Mouse (Mus musculus) E14TG2a.4 (cell line): ENCODE data around the gene Mgarp.

Experiments
- H3K27me3 ChIP-seq: 2 replicates; pipeline ENCODE4 v1.6.1; 2014; ENCODE audit warnings: low read length, control low read depth; ENCODE audit not compliant: insufficient read depth
- H3K36me3 ChIP-seq: 2 replicates; pipeline ENCODE4 v1.6.1; 2014; ENCODE audit warnings: low read length, control low read depth; ENCODE audit not compliant: insufficient read depth
- H3K4me1 ChIP-seq: replicated peaks from 2 replicates; pipeline ENCODE4 v1.6.1; 2014; ENCODE audit warnings: low read depth, low read length, control low read depth
- H3K4me3 ChIP-seq: replicated peaks from 2 replicates; pipeline ENCODE4 v1.5.1; 2014; ENCODE audit warnings: mild to moderate bottlenecking, low read length
- H3K9me3 ChIP-seq: 2 replicates; pipeline ENCODE4 v1.6.1; 2014; ENCODE audit warnings: low read length, control low read depth
- CTCF ChIP-seq: conservative IDR thresholded peaks from 2 replicates; pipeline ENCODE4 v1.5.1; 2014; ENCODE audit warnings: low read length
- NANOG ChIP-seq: IDR thresholded peaks from 2 replicates; pipeline ENCODE4 v1.6.1; 2014; ENCODE audit warnings: borderline replicate concordance, low read length, mixed read lengths
- POU5F1 ChIP-seq: IDR thresholded peaks from 2 replicates; pipeline ENCODE4 v1.6.1; 2014; ENCODE audit warnings: low read length, borderline replicate concordance

Mgarp gene

GRCm38 (mm10) chr3:51416364-51417134, 20.0 kb upstream of the Mgarp start:
- TF ChIP-seq NANOG (no peak), POU5F1 (no peak), CTCF (no peak)
- H3K9me3 ChIP-seq, result no peaks in the 10 kb centered on the region
- no peaks in the 10 kb centered on the region for H3K27me3 ChIP-seq
- H3K36me3 ChIP-seq, result peaks cover 41% of the 10 kb centered on the region
- H3K4me1 ChIP-seq, result peaks cover 62% of the 10 kb centered on the region
- H3K4me3 ChIP-seq, result peak overlapping the region; percentile 97

- Histone ChIP-seq H3K36me3 (peaks cover 38% of the 10 kb centered on the region), H3K4me3 (peak overlapping the region; percentile 97), H3K9me3 (no peaks in the 10 kb centered on the region)
Measured at GRCm38 (mm10) chr3:51416073-51416363, 19.5 kb upstream of the Mgarp start.

GRCm38 (mm10) chr3:51415098-51416072, 18.8 kb upstream of the Mgarp start, which contains the start of gene Naa15:
Gene Naa15 (plus strand): TSS chr3:51415148.
- Histone ChIP-seq H3K27me3 (no peaks in the 10 kb centered on the region), H3K9me3 (no peaks in the 10 kb centered on the region)
- TF ChIP-seq NANOG (no peak), POU5F1 (no peak), CTCF (no peak)

More at GRCm38 (mm10) chr3:51416073-51416363, 19.5 kb upstream of the Mgarp start:
- Histone ChIP-seq H3K4me1 (peaks cover 59% of the 10 kb centered on the region), H3K27me3 (no peaks in the 10 kb centered on the region)
- TF ChIP-seq CTCF (no peak), NANOG (no peak), POU5F1 (no peak)

GRCm38 (mm10) chr3:51413276-51413675, 16.7 kb upstream of the Mgarp start:
- Histone ChIP-seq H3K4me1 (peaks cover 36% of the 10 kb centered on the region), H3K9me3 (no peaks in the 10 kb centered on the region), H3K27me3 (no peaks in the 10 kb centered on the region), H3K4me3 (no peak overlapping the region), H3K36me3 (peaks cover 16% of the 10 kb centered on the region)
- TF ChIP-seq NANOG, result no peak
- TF ChIP-seq CTCF, result no peak
- no peak for TF ChIP-seq POU5F1

More at GRCm38 (mm10) chr3:51415098-51416072, 18.8 kb upstream of the Mgarp start, which contains the start of gene Naa15:
- Histone ChIP-seq H3K4me1 (peaks cover 54% of the 10 kb centered on the region), H3K4me3 (peak within 1 kb of the TSS; percentile 97), H3K36me3 (peaks cover 34% of the 10 kb centered on the region)

- Histone ChIP-seq H3K4me1 (peaks cover 33% of the 10 kb centered on the region), H3K36me3 (peaks cover 12% of the 10 kb centered on the region), H3K27me3 (no peaks in the 10 kb centered on the region), H3K4me3 (no peak overlapping the region), H3K9me3 (no peaks in the 10 kb centered on the region)
- TF ChIP-seq CTCF (no peak), POU5F1 (no peak), NANOG (no peak)
Measured at GRCm38 (mm10) chr3:51412457-51412856, 15.9 kb upstream of the Mgarp start.

- peaks cover 23% of the 10 kb centered on the region for H3K4me1 ChIP-seq
- peak; percentile 93 for TF ChIP-seq CTCF
- no peak for TF ChIP-seq POU5F1
- H3K4me3 ChIP-seq, result peak within 1 kb of the TSS; percentile 99
- H3K27me3 ChIP-seq, result no peaks in the 10 kb centered on the region
- H3K9me3 ChIP-seq, result no peaks in the 10 kb centered on the region
- H3K36me3 ChIP-seq, result peaks cover 46% of the 10 kb centered on the region
Measured at GRCm38 (mm10) chr3:51408561-51409183, 12.1 kb upstream of the Mgarp start, which contains the start of gene Ndufc1. Gene Ndufc1 (minus strand): TSS chr3:51408988.

- no peak for TF ChIP-seq NANOG
- TF ChIP-seq POU5F1, result no peak
- TF ChIP-seq CTCF, result no peak
Measured at GRCm38 (mm10) chr3:51407870-51408560, 11.5 kb upstream of the Mgarp start.

GRCm38 (mm10) chr3:51402628-51403027, 6.1 kb upstream of the Mgarp start:
- Histone ChIP-seq H3K36me3 (peaks cover 50% of the 10 kb centered on the region), H3K4me3 (no peak overlapping the region), H3K9me3 (no peaks in the 10 kb centered on the region), H3K4me1 (peaks cover 38% of the 10 kb centered on the region), H3K27me3 (peaks cover under 1% of the 10 kb centered on the region; the same call in 1 of the 2 replicates)
- TF ChIP-seq POU5F1 (no peak), CTCF (no peak), NANOG (no peak)

More at GRCm38 (mm10) chr3:51407870-51408560, 11.5 kb upstream of the Mgarp start:
- Histone ChIP-seq H3K4me3 (peak overlapping the region; percentile 99), H3K9me3 (no peaks in the 10 kb centered on the region), H3K36me3 (peaks cover 47% of the 10 kb centered on the region), H3K27me3 (no peaks in the 10 kb centered on the region), H3K4me1 (peaks cover 17% of the 10 kb centered on the region)
